28 mouse cellular contexts compared by ENCODE assay signal in genomic region chr1:134200481-134200880, GRCm38 (mm10). TPM values are rescaled to one million over a fixed set of nuclear protein-coding genes. Genes with fewer than 3 reads are reported as not detected.
"Had no signal": no experiment of that assay in that cellular context is flagged by ENCODE, and none has a peak within 500 bp of the region (broad histone marks: within the 10 kb centered on the region; RNA-seq: fewer than 3 reads in every experiment).

No protein-coding gene starts in this region.

- H3K36me3 ChIP-seq: heart, embryonic 12.5 days; hindbrain, embryonic 10.5 days; hindbrain, embryonic 12.5 days; intestine, embryonic 15.5 days; limb, embryonic 10.5 days; limb, embryonic 12.5 days; liver, embryonic 13.5 days; liver, embryonic 15.5 days had no signal

- H3K27ac ChIP-seq: hindbrain, embryonic 10.5 days; hindbrain, embryonic 12.5 days; hindbrain, embryonic 14.5 days; intestine, embryonic 15.5 days; limb, embryonic 10.5 days; limb, embryonic 12.5 days; liver, embryonic 13.5 days; liver, embryonic 15.5 days had no signal

- H3K27me3 ChIP-seq: heart, embryonic 12.5 days; hindbrain, embryonic 12.5 days; intestine, embryonic 15.5 days; limb, embryonic 12.5 days; liver, embryonic 15.5 days had no signal

- DNase-seq: gastrocnemius, postnatal 14 days; heart, adult 18-20 months; heart, postnatal 10 days; heart, postnatal 4 days; kidney, adult 18-20 months; kidney, adult 8-10 months; kidney, postnatal 10 days; kidney, postnatal 25 days; kidney, postnatal 4 days; liver; liver, embryonic 13.5 days; liver, postnatal 0 days had no signal

- H3K4me2 ChIP-seq: heart, embryonic 12.5 days; hindbrain, embryonic 12.5 days; hindbrain, embryonic 14.5 days; intestine, embryonic 15.5 days; limb, embryonic 12.5 days; liver, embryonic 11.5 days; liver, embryonic 13.5 days; liver, embryonic 15.5 days had no signal

- H3K4me3 ChIP-seq: heart, embryonic 12.5 days; hindbrain, embryonic 10.5 days; hindbrain, embryonic 12.5 days; intestine, embryonic 15.5 days; limb, embryonic 10.5 days; limb, embryonic 12.5 days; liver, embryonic 13.5 days; liver, embryonic 15.5 days had no signal

- ATAC-seq: hindbrain, embryonic 16.5 days; intestine, embryonic 15.5 days; intestine, postnatal 0 days; liver, postnatal 0 days had no signal

- H3K9me3 ChIP-seq: heart, embryonic 12.5 days; hindbrain, embryonic 10.5 days; hindbrain, embryonic 12.5 days; intestine, embryonic 15.5 days; limb, embryonic 10.5 days; limb, embryonic 12.5 days; liver, embryonic 13.5 days; liver, embryonic 15.5 days had no signal

- H3K9ac ChIP-seq: heart, embryonic 12.5 days; hindbrain, embryonic 12.5 days; hindbrain, embryonic 14.5 days; intestine, embryonic 15.5 days; limb, embryonic 12.5 days; liver, embryonic 13.5 days; liver, embryonic 15.5 days; liver, postnatal 0 days had no signal

RNA-seq across cellular contexts. Expression of gene Mybph, which starts 7.2 kb away (rescaled TPM):
- total RNA-seq: granulocyte monocyte progenitor cell, adult 5-6 weeks; heart, adult 18-20 months; heart, postnatal 25 days; heart, postnatal 4 days; layer of hippocampus, postnatal 10 days; left cerebral cortex, postnatal 14 days had no signal
- polyA plus RNA-seq: inflammation-experienced regulatory T-cells, adult 6 months; intestine, postnatal 0 days; liver, postnatal 0 days had no signal

RNA-seq across cellular contexts. Expression of gene Adora1, which starts 34.8 kb away (rescaled TPM):
- total RNA-seq: granulocyte monocyte progenitor cell, adult 5-6 weeks had no signal
- polyA plus RNA-seq: inflammation-experienced regulatory T-cells, adult 6 months had no signal
